Mouse (Mus musculus): ENCODE data around the gene Zfr2. TPM values are rescaled to one million over a fixed set of nuclear protein-coding genes. Genes with fewer than 3 reads are reported as not detected.

Zfr2 gene
- polyA plus RNA-seq, 1 experiment, result 77.6 TPM

DNA sequence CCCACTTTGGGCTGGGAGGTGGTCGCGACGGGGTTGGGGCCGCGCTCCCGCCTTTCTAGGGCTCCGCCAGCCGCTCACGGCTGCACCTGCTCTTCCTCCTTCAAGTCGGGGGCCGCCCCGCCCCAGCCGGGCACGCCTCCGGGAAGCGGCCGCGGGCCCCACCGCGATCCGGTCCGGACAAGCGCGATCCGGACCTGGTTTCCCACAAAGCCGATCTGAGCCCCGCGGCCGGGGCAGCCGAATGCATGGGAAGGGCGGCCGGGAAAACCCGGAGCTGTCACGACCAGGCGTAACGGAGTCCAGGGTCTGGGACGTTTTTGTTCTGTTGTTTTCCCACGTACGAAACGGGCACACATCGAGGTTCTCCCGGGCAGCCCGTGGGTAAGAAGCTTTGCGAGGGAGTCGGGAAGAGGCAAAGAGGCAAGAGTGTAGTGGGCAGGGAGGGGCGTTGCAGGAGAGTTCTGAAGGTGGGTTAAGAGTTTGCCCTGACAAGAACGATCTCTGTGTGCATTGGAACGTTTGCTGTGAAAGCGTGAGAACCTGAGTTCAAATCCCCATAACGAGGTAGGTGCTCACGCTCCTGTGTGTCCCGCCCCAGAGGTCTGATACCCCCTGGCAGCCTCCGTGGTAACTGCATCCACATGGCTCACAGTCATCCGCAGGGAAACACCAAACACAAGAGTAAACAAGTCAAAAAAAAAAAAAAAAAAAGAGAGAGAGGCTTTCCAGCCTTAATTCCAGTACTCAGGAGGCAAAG is 52.9 kb downstream of the Zfr2 start:
- Histone ChIP-seq H3K27me3 (ENCODE audit: control insufficient read depth, insufficient read depth, low read length) (no peaks in the 10 kb centered on the region), H3K4me1 (ENCODE audit: control insufficient read depth, insufficient read depth, low read length) (no peaks in the 10 kb centered on the region; the same call in 1 of the 2 replicates), H3K4me3 (replicated peaks; ENCODE audit: insufficient read depth, low read depth, low read length) (peak overlapping the region; percentile 12), H3K27ac (ENCODE audit: insufficient read depth, low read length) (no peak overlapping the region)
- no peak for TF ChIP-seq CTCF (IDR thresholded peaks at IDR 0.05; ENCODE audit: borderline replicate concordance, insufficient read depth, low read depth, low read length)
- no peak for TF ChIP-seq POLR2A (IDR thresholded peaks at IDR 0.05; ENCODE audit: borderline replicate concordance, insufficient read depth, low read length)
- 3% methylated on average over 54 of the region's 54 CpGs for WGBS
- DNase-seq, result peak; percentile 86 to 89

DNA sequence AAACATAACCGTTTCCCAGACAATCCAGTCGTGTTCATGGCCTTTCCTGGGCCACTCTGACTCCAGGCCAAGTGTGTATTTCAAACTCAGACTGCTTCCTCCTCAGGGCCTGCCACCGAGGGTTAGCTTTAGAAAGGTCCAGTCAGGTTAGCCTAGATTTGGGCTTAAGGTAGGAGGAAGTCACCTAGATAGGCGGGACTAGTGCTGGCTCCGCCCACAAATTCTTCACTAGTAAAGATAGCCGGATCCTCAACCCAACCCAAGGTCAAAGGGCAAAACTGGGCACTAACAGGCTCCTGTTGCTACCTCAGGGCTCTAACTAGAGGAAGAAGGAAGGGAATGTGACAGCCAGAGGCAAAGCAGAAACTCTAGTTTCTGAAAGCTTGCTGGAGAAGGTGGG is 53.6 kb downstream of the Zfr2 start:
- WGBS, result 64% methylated on average over 6 of the region's 6 CpGs
- Histone ChIP-seq H3K27ac (ENCODE audit: insufficient read depth, low read length) (no peak overlapping the region), H3K4me1 (ENCODE audit: control insufficient read depth, insufficient read depth, low read length) (no peaks in the 10 kb centered on the region; the same call in 1 of the 2 replicates), H3K27me3 (ENCODE audit: control insufficient read depth, insufficient read depth, low read length) (no peaks in the 10 kb centered on the region), H3K4me3 (replicated peaks; ENCODE audit: insufficient read depth, low read depth, low read length) (no peak overlapping the region)
- no peak for TF ChIP-seq CTCF (IDR thresholded peaks at IDR 0.05; ENCODE audit: borderline replicate concordance, insufficient read depth, low read depth, low read length)
- TF ChIP-seq POLR2A (IDR thresholded peaks at IDR 0.05; ENCODE audit: borderline replicate concordance, insufficient read depth, low read length), result no peak
- DNase-seq, result no peak

DNA sequence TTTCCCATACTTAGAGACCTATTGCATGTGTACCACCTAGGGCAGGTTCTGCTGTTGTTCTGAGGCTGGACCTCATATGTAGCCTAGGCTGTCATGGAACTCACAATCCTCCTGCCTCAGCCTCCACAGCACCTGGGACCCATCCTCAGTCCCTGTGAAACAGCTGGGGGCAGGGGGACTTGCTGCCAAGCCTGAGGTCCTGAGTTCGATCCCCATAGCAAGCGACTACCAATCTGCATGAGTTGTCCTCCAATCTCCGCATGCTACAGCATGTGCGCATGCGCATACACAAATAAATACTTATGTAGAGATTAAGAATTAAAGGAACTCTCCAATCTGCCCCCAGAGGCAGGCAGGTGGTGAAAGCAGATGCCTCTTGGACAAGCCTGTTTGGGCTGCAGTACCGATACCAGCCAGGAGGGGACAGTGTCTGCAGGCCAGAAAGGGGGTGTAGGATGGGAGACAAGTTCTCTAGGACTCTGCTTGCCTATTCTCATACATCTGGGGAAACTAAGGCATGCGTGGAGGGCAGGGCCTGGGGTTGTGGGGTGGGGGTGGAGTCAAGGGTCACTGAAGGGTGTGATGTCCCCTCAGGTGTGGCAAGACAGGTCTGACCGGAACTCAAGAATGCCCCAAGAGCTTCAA is 54.7 kb downstream of the Zfr2 start:
- no peak overlapping the region for H3K4me3 ChIP-seq (replicated peaks; ENCODE audit: insufficient read depth, low read depth, low read length)
- no peaks in the 10 kb centered on the region; the same call in 1 of the 2 replicates for H3K4me1 ChIP-seq (ENCODE audit: control insufficient read depth, insufficient read depth, low read length)
- TF ChIP-seq CTCF (IDR thresholded peaks at IDR 0.05; ENCODE audit: borderline replicate concordance, insufficient read depth, low read depth, low read length) (peak; percentile 75), POLR2A (IDR thresholded peaks at IDR 0.05; ENCODE audit: borderline replicate concordance, insufficient read depth, low read length) (no peak)
- H3K27ac ChIP-seq (ENCODE audit: insufficient read depth, low read length), result no peak overlapping the region
- no peaks in the 10 kb centered on the region for H3K27me3 ChIP-seq (ENCODE audit: control insufficient read depth, insufficient read depth, low read length)
- WGBS, result 64% methylated on average over 8 of the region's 8 CpGs
- no peak for DNase-seq

DNA sequence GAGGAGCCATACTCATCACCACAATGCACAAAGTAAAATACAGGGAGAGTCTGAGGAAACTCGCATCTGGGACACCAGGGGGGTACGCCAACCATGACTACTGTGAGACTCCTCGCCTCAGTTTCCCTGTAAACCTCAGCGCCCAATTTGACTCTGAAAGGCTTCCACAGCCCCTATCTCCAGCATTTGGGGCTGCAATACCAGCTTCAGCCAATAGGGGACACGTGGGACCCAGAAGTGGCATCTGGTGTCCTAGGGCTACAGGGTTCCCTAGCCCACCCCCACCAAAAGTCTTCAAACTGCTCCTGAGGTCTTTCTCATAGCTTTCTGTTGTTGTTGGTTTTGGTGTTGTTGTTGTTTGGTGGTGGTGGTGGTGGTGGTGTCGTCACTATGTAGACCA is 55.6 kb downstream of the Zfr2 start:
- no peaks in the 10 kb centered on the region for H3K27me3 ChIP-seq (ENCODE audit: control insufficient read depth, insufficient read depth, low read length)
- TF ChIP-seq CTCF (IDR thresholded peaks at IDR 0.05; ENCODE audit: borderline replicate concordance, insufficient read depth, low read depth, low read length), result peak; percentile 68; the same call in 1 of the 2 replicates
- TF ChIP-seq POLR2A (IDR thresholded peaks at IDR 0.05; ENCODE audit: borderline replicate concordance, insufficient read depth, low read length), result no peak
- DNase-seq, result peak in 1 of 2 experiments; percentile 64
- no peaks in the 10 kb centered on the region; the same call in 1 of the 2 replicates for H3K4me1 ChIP-seq (ENCODE audit: control insufficient read depth, insufficient read depth, low read length)
- no peak overlapping the region for H3K4me3 ChIP-seq (replicated peaks; ENCODE audit: insufficient read depth, low read depth, low read length)
- H3K27ac ChIP-seq (ENCODE audit: insufficient read depth, low read length), result no peak overlapping the region
- WGBS, result 30% methylated on average over 6 of the region's 6 CpGs

DNA sequence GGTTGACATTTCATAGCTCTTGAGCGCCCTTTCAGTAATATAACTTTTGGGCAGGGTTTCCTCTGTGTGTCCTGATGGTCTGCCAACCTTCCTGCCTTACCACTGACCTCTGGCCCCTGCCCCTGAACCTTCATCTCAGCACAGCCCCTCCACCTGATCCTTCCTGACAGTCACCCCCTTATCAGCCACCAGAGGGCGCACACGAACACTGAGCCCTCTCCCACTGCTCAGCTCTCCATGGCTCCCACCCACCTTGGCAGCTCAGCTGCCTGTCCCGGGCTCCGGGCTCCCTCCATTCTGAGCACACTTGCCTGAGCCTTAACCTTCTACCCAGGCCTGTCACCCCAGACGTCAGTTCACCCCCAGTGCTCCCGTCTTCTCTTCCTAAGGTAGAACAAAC is 56.3 kb downstream of the Zfr2 start:
- H3K27me3 ChIP-seq (ENCODE audit: control insufficient read depth, insufficient read depth, low read length), result no peaks in the 10 kb centered on the region
- H3K27ac ChIP-seq (ENCODE audit: insufficient read depth, low read length), result no peak overlapping the region
- H3K4me3 ChIP-seq (replicated peaks; ENCODE audit: insufficient read depth, low read depth, low read length), result no peak overlapping the region
- DNase-seq, result peak; percentile 70 to 75
- 3% methylated on average over 7 of the region's 7 CpGs for WGBS
- no peaks in the 10 kb centered on the region; the same call in 1 of the 2 replicates for H3K4me1 ChIP-seq (ENCODE audit: control insufficient read depth, insufficient read depth, low read length)
- TF ChIP-seq POLR2A (IDR thresholded peaks at IDR 0.05; ENCODE audit: borderline replicate concordance, insufficient read depth, low read length) (no peak), CTCF (IDR thresholded peaks at IDR 0.05; ENCODE audit: borderline replicate concordance, insufficient read depth, low read depth, low read length) (peak; percentile 92)

DNA sequence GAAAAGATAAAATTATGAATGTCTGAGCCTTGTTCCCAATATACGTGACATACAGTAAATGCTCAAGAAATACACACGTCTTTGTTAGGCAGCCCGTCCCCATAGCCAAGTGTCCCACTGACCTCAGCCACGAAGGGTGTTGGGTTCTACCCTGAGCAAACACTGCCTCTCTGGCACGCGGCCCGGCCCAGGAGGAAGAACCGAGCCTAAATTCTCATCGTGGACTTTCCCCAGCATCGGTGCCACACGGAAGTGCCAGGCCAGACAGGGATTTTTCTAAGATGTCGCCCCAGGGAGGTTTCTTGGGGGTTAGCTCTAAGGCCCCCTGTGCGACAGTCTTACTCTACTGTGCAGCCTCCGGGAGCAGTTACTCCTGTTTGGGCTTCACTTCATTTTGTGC is 56.9 kb downstream of the Zfr2 start:
- Histone ChIP-seq H3K4me1 (ENCODE audit: control insufficient read depth, insufficient read depth, low read length) (peaks cover 4% of the 10 kb centered on the region), H3K4me3 (replicated peaks; ENCODE audit: insufficient read depth, low read depth, low read length) (no peak overlapping the region), H3K27me3 (ENCODE audit: control insufficient read depth, insufficient read depth, low read length) (no peaks in the 10 kb centered on the region), H3K27ac (ENCODE audit: insufficient read depth, low read length) (no peak overlapping the region)
- 63% methylated on average over 14 of the region's 14 CpGs for WGBS
- TF ChIP-seq CTCF (IDR thresholded peaks at IDR 0.05; ENCODE audit: borderline replicate concordance, insufficient read depth, low read depth, low read length), result no peak
- no peak for TF ChIP-seq POLR2A (IDR thresholded peaks at IDR 0.05; ENCODE audit: borderline replicate concordance, insufficient read depth, low read length)
- peak in 1 of 2 experiments; percentile 34 for DNase-seq

DNA sequence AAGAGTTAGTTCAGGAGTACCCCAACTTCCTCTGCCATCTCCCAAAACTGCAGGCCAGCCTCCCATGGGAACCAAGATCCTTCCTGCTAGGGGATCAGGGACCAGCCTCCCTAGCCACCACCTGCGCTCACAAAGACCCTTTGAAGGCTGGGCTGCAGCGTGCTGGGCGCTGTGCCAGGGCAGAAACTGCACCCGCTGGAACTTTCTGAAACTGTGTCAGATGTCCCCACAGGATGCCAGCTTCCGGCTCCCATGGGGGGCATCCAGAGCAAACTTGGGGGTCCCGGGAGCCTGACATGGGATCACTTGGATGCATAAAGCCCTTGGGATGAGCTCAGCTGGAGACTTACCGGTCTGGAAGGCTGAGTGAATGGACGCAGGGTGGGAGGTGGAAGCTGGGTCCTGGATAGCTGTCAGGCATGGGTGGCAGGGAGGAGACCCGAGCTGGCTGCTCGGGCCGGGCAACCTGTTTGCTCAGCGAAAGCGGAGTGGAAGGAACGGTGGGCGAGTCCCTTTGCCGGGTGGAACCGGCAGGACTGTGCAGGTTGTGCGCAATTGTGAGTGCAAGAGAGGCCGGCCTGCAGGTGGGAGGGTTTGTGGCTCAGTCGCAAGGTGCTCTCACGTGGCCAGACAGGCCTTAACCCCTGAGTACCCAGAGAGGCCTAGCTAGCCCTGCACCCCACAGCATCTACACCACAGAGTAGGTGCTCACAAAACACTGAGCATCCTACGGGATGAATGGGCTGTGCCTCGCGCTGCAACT is 57.9 kb downstream of the Zfr2 start:
- DNase-seq, result peak in 1 of 2 experiments; percentile 40
- H3K27ac ChIP-seq (ENCODE audit: insufficient read depth, low read length), result no peak overlapping the region
- WGBS, result 33% methylated on average over 24 of the region's 24 CpGs
- no peaks in the 10 kb centered on the region for H3K27me3 ChIP-seq (ENCODE audit: control insufficient read depth, insufficient read depth, low read length)
- peaks cover 14% of the 10 kb centered on the region for H3K4me1 ChIP-seq (ENCODE audit: control insufficient read depth, insufficient read depth, low read length)
- TF ChIP-seq POLR2A (IDR thresholded peaks at IDR 0.05; ENCODE audit: borderline replicate concordance, insufficient read depth, low read length) (no peak), CTCF (IDR thresholded peaks at IDR 0.05; ENCODE audit: borderline replicate concordance, insufficient read depth, low read depth, low read length) (no peak)
- H3K4me3 ChIP-seq (replicated peaks; ENCODE audit: insufficient read depth, low read depth, low read length), result no peak overlapping the region
